Mouse (Mus musculus): ENCODE data around the gene Chmp2b. TPM values are rescaled to one million over a fixed set of nuclear protein-coding genes. Genes with fewer than 3 reads are reported as not detected.
A peak's percentile ranks its signal among the peaks of the same experiment; 100 is the strongest.

Gene Chmp2b
- total RNA-seq (2021) = 10 to 100 TPM; 29.8 to 30.7 TPM
- long read RNA-seq, experiment 1, transcript Chmp2b-201 (6 exons, 1,872 nt) = major isoform, 30 of 35 reads
- long read RNA-seq, experiment 1, partial matches to known transcripts = 3 of 35 reads
- long read RNA-seq, experiment 1, other reads (novel, unspliced or antisense) = 2 of 35 reads
- long read RNA-seq, experiment 2, transcript Chmp2b-201 (6 exons, 1,872 nt) = major isoform, 45 of 48 reads
- long read RNA-seq, experiment 2, partial matches to known transcripts = 2 of 48 reads
- long read RNA-seq, experiment 2, other reads (novel, unspliced or antisense) = 1 of 48 reads

DNA sequence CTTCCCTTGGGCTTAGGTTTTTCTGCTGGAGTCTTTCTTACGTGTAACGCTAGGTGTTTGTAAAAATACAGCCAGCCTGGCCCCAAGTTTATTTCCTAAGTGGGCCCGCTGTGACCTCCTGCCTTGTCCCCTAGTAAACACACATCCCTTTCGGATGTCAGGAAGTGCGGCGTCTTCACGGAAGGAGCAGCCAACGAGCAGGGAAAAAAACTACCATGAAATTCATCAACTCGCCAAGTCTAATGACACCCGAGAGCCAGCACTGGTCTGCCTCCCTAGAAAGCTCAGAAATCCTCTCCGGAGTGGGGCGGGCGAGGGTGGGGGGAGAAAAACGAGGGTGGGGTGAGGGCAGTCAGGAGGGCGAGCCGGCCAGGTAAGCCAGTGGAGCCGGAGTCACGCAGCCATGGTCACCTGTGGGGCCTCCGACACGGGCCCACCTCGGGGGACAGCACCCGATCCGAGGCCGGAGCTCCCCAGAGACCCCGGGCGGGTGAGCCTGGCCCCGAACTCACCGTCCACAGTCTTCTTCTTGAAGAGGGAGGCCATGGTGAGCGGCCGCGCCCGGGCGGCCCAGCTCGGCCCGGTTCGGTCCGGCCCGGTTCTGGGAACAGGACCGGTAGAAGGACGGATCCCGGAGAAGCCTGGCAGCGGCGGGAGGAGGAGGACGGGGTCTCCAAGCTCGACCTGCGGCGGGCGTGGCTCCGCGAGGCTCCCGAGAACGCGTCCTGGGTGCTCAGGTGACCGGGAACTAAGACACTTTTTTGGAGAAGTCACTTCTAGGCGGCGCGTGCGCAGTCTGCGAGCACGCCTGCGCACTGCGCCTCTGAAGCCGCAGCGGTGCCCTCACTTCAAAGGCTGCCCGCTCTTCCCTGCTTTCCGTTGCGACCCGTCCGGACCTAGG lies at the start of gene Chmp2b:
Gene Chmp2b, minus strand, starts transcription at position 764 of the 901 bp plus-strand sequence.
- peak; percentile 75 for DNase-seq (ENCODE audit: low spot score)

DNA sequence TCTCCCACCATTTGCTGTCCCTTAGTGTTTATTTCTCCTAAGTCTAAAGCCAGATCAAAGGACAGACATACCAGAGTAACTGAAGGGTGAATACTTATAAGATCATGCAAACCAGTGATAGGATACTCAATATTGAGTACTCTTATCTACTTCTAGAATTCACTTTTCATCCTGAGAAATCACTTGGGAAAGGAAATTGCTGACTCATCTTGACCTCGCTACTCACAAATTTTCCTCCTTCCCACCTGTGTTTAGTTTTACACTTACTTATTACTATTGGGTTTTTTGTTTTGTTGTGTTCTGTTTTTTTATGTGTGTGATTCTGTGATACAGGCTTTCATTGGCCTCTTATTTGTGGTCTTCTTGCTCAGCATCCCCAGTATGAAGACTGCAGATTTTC lies 49.2 kb upstream of the Chmp2b start:
- no peak for DNase-seq (ENCODE audit: low spot score)

DNA sequence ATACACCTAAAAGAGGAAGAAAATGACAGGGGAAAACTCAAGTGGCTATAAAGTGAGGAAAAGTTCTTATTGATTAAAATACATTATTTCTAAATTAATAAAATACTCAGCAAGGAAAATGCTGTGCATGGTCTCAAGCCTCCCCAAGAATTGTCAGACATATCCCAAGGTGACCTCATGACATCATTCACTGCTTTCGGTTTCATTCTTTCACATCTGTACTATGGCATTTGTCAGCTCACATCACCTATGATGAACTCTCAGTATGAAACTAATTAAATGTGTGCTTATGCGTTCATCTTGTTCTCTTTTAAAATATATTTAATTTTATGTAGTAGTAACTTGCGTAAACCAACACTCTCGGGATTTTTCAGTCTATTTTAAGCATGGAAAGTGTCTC lies 38.3 kb upstream of the Chmp2b start:
- no peak for DNase-seq (ENCODE audit: low spot score)

DNA sequence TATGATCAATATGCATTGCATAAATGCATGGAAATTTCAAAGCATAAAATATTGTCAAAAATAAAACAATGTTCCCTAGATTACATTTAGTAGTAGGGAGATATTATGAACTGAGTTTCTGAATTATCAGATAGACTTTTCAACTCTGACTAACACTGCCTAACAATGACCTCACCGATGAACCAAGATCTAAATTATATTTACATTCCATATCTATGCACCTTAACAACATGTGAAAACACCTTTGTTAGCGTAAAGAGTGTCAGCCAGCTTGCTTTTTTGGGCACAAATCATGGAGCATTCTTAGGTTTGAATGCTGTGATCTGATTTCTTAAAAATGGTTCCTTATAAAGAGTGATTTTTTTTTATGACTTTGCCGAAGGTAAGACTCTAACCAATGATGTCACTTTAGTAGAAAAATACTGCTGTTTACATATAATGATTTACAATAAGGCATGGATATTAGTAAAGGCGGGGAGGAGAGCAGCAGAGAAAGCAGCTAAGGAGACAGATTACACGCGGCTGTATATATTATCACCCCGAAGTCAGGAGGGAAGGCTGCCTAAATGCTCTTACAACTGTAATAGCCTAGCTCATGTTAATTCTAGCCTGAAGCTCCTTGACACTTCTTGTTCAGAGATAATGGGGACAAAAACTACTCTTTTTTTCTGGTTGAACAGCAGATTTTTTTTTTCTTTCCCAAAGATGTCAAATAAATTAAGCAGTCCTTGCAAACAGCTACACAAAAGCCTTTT lies 23.8 kb upstream of the Chmp2b start:
- no peak for DNase-seq (ENCODE audit: low spot score)

DNA sequence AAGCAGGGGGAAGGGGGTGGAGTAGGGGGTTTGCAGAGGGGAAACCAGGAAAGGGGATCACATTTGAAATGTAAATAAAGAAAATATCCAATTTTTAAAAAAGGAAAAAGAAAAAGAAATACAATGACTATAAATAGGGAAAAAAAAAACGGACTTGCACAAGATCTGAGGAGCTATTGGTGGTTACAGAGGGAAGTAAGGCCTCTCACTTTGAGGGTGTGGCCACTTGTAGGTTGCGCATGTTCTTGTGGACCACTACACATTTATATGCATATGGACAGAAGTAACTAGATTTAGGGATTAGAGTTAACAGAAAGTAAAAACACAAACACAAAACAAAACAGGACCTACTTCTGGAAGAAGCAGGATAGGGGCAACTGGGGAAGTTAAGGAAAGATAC lies 23.2 kb upstream of the Chmp2b start:
- DNase-seq (ENCODE audit: low spot score) = no peak

DNA sequence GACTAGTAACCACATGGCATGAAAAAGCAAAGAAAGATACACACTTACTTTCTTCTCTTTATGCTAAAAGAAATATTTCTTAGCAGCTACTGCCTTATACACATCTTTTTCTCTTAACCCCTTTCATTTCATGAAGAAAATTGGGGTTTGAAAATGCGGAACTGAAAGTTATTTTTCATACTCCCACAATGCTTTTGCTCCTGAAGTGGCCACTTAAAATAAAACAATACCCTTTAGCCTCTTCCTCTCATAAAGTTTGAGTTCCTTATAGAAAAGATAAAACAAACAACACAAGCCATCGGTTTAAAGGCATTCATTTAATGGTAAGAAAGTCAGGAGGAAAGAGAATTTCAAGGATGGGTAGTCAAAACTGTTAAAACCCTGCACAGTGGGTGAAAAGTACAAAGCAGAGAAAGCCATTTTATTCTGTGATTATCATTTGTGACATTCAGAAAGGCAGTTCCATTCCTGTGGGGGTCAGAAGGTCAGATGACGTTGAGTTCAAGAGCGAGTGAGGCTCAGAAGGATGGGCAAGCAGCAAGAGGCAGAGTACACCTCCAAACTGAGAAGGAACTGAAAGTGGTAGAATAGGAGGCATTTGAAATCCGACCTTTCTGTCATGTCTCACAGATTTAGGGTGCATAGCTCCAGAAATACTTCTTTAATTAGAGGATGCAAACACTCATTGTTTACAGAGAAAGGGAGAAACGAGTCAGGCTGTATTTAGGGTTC lies 14.9 kb upstream of the Chmp2b start:
- no peak for DNase-seq (ENCODE audit: low spot score)

DNA sequence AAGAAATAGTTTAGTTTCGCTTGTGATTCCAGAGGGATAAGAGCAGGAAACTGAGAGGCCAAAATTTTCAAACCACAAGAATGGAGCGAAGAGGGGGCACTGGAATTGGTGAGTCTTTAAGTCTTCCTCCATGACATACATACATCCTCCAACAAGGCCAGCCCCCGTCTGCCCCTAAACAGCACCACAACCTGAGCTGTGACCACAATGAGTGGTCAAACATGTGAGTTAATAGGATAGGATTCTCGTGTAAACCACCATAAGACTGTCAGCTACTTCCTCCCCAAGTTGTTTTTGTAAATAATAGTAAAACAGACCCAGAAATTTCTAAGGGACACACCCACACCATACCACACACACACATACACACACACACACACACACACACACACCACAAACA lies 6.3 kb upstream of the Chmp2b start:
- DNase-seq (ENCODE audit: low spot score) = no peak

DNA sequence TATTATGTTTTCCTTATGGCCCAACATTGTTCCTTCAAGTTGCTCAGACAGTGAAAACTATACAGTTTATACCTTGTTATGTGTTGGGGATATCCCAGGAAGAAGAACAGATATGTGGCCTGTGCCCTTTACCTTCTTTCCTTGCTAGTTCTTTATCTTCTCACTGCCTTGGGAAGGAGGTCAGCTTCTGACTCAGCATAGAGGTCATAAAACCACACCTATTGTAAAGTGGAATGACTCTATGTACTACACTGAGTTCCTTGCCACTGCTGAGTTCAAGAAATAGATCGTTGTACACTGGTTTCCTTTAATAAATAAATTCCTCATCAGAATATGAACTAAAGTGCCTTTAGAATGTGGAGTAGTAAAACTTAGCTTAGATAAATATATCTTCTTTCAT lies 2.4 kb upstream of the Chmp2b start:
- DNase-seq (ENCODE audit: low spot score) = no peak

DNA sequence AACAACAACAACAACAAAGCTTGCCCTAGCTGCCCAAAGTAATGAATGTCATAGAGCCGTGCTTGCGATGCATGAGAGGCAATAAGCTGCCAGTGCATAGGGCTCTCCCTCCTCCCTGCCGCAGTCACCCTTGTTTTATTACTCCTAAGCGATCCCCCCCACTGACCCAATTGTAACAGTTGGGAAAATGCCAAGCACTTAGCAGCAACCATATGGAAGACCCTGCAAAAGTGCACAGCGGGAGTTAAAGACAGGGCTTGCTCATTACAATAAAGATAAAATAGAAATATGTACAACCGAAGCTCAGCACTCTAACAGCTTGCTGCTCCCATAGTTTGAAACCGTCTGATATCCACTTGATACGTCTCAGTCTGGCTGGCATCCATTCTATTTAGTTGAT lies 1.8 kb upstream of the Chmp2b start:
- no peak for DNase-seq (ENCODE audit: low spot score)

DNA sequence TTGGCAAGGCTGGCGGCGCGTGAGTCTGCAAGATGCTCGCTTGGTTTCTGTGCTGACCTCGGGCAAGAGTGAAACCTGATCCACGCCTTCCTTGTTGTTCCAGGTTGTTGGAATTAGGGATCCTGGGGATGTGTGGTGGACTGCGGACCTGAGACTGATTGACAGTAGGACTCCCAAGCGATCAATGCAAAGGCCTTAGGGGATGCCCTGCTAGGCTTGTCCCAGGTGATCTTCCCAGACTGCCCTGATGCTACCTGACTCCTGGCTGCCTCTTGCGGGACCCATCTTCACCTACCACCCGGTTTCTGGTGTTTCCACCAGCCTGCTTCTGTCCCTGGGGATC lies 309 bp upstream of the Chmp2b start:
- DNase-seq (ENCODE audit: low spot score) = no peak

DNA sequence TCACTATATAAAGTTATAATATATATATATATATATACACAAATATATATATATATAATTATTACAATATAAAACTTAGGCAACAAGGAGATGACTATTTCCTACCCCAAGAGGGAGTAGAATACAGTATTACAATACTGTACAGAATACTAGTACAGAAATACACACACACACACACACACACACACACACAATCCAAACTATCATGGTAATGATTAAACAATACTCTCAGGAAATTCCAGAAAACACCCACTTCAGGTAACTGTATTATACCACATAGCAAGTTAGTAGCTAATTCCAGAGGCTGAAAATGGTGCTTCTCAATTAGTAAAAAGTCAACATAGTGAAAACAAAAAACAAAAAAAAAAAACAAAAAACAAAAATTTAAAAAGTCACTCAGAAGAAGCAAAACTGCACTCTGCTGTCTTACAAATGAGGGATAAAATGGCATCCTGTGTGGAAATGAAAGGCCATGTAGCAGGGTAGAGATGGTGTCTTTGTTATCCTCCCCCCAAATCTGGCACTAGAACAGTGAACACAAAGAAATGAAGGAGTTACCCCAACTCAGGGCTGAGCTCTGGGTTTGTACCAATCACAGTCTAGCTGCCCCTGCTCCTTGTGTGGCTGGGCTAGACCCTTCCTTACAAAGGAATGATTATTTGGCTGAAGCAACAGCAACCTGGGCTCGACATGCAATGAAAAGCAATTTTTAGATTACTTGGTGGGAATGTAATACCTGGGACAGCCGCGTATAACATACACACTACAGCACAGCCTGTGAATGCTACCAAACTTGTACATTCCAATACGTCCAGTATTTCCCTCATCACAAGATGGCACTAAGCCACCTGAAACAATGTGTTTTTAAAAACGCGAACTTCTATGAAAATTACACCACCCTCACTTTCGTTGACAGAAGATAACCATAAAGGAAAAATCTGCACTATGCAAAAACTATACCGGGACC lies 1.2 kb downstream of the Chmp2b start:
- no peak for DNase-seq (ENCODE audit: low spot score)

DNA sequence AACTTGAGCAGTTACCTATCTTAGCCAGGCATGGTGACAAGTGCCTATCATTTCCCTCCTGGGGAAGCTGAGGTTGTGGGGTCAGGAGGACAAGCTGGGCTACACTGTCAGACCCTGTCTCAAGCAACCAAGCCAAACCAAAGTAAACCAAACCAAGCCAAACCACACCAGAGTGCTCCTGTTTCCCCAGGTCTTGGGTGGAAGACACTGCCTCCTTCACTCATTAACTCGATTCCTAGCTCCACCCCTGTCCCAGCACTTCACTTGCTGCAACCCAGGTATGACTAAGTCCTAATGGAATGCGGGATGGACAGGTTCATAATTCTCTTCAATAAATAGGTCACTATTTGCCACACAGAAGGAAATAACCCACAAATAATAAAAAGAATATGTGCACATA lies 2.9 kb downstream of the Chmp2b start:
- no peak for DNase-seq (ENCODE audit: low spot score)

DNA sequence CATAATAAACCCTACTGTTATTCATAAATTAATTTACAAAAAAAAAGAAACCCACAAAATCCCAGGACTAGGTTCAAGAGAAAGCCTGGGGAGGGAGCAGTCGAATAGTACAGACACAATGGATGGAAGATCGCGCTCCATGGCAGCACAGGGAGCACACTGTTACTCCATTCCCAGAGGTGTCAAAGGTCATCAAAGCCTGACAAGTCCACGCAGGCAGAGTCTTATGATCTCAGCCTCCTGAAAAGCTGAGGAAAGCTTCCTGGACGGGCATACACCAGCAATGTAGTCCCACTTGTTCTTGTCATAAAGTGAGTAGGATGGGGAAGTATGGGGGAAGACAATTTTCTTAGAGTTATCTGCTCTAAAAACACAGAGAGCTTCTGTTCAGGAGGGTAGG lies 5.2 kb downstream of the Chmp2b start:
- DNase-seq (ENCODE audit: low spot score) = no peak

DNA sequence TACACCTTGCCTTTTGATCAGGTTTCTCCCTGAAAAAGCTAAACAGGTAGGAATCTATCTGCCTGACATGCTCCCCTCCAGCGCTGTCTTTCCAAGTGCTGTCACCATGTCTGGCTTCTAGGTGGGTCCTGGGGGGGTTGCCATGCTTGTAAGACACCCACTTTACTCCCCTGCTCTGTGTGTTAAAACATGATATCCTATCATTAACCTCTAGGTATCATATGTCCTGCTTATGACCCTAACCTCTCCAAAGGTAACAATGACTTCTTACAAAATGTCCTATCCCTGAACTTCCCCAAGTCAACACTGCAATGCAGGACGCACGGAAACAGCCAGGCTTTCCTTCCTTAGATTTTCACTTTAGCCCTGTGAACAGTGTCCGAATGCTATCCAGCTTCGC lies 8.3 kb downstream of the Chmp2b start:
- no peak for DNase-seq (ENCODE audit: low spot score)

DNA sequence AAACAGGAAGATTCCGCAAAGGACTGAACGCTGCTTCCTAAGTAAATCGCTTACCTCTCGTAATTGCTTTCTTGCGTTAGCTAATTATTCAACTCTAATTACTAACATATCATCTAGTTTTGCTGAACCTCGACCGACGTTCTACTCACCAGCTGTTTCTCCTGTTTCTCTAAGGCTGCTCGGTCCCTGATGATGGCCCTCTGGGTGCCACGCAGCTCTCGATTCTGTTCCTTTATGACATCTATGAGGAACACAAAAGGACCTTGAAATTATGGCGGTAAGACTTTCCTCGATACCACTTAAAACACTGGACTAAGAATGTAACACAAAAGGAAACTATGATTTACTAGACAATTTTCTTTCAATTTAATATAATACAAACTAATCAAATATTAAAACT lies 11.7 kb downstream of the Chmp2b start:
- DNase-seq (ENCODE audit: low spot score) = no peak

DNA sequence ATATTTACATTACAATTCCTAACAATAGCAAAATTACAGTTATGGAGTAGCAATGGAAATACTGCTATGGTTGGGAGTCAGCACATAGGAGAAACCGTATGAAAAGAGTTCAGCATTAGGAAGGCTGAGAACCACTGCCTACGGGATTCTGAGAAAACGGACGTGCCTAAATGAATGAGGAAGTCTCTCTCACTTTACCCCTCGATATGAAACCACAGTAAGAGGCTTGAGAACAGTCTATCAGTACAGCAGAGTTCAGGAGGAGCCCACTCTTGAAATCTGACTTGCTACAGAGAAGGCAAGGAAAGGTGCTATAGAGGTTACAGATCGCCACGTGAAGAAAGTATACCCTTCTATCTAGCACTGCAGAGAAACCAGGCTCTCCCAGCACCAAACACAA lies 13.6 kb downstream of the Chmp2b start:
- no peak for DNase-seq (ENCODE audit: low spot score)

DNA sequence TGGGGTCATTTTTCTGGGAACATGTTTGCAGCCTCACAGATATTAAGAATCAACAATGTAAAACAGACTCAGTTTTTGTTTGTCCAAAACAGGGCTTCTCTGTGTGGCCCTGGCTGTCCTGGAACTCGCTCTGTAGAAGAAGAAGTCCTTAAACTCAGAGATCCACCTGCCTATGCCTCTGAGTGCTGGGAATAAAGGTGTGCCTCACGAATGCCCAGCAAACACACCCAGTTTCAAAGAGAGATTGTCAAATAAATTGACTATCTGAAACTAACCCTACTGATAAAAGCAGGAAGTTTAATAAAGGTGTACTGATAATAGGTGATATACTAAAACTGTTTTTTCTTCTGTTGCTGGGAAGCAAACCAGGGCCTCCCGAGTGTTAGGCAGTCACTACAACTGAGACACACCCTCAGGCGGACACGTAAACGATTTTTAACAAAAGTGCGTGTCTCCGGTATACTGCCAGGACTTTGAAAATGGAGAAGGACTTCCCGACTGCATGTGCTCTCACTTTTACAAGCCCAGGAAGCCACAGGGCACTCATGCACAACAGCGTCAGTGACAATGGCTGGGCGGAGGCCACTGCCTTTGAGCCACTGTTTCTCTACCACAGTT lies 18.7 kb downstream of the Chmp2b start:
- DNase-seq (ENCODE audit: low spot score) = no peak

DNA sequence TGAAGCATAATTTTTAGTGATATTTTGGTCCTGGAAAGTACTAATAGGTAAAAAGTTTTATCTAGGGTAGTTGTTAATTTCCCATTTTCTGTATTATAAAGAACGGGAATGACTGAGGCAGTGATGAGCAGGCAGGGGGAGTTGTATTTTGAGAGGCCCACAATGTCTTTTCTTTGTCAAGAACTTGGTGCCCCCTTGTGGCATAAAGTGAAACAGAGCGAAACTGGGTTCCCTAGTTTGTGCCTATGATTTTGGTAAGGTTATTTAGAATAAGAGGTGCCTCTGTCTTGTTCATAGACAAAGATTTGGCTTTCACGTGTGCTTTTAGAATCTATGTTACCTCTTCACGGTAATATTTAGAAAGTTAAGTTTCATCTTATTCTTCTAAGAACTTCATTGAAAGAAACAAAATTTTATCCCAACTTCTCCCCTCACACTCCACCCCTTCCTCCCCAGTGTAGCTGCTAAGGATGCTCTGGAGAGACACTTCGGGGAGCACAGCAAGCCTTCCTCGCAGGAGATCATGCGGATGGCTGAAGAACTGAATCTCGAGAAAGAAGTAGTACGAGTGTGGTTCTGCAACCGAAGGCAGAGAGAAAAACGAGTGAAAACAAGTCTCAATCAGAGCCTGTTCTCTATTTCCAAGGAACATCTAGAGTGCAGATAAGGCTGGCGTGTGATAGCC lies 29.1 kb downstream of the Chmp2b start:
- no peak for DNase-seq (ENCODE audit: low spot score)

DNA sequence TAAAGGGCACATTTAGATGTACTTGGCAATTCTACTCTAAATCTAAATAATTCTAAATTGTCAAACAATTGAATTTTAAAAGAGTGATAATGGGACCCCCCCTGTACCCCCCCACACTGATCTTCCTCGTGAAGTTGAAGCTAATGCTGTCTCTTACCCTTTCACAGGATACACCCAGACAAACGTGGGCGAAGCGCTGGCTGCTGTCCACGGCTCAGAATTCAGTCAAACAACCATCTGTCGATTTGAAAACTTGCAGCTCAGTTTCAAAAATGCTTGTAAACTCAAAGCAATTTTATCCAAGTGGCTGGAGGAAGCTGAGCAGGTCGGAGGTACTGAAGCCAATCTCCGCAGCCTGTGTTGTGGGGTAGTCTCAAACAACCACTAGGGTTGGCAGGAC lies 30.9 kb downstream of the Chmp2b start:
- no peak for DNase-seq (ENCODE audit: low spot score)

Data from gastrocnemius, adult 18-20 months (tissue).